Mouse (Mus musculus): Measurements from ENCODE around the gene Ltbr. TPM values are rescaled to one million over a fixed set of nuclear protein-coding genes. Genes with fewer than 3 reads are reported as not detected.
"Not testable (repeated sequence)": the region's sequence is repeated elsewhere in the genome, so short reads cannot be mapped to it uniquely, and the experiment has no call there.

Gene Ltbr
- total and polyA plus RNA-seq, 2 experiments from 2014 or later, result 18.1 to 34.4 TPM

DNA sequence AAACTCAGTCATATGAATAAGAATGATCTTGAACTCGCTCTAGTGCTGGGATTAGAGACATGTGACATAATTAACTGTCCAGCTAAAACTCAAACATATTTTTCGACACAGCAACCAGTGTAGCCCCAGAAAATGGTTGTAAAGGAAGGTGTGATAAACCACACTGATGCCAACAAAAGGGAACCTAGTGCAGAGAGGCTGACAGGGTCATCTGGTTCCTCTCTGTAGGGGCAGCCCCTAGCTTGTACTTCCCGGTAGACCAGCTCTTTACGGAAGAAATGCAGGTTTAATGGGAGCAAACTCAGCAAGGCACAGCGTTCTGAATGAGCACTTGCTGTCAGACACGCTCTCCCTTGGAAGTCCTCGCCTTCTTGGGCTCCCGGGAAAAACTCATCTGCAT is 34.0 kb downstream of the Ltbr start:
- 56% methylated on average over 8 of the region's 8 CpGs for WGBS
- Histone ChIP-seq H3K9me3 (ENCODE audit: low read length) (no peaks in the 10 kb centered on the region), H3K27ac (no peak overlapping the region), H3K4me3 (ENCODE audit: low read length) (no peak overlapping the region), H3K4me1 (ENCODE audit: insufficient read depth, low read length) (no peaks in the 10 kb centered on the region), H3K9ac (replicated peaks; ENCODE audit: low read length) (no peak overlapping the region), H3K27me3 (ENCODE audit: insufficient read depth, low read length) (no peaks in the 10 kb centered on the region), H3K36me3 (ENCODE audit: insufficient read depth, low read length) (no peaks in the 10 kb centered on the region), H3K4me2 (ENCODE audit: low read depth, low read length) (no peak overlapping the region)
- no peak for DNase-seq (ENCODE audit: low spot score)
- ATAC-seq, result no peak
- no peak for TF ChIP-seq CTCF (IDR thresholded peaks at IDR 0.05; ENCODE audit: low read depth)

DNA sequence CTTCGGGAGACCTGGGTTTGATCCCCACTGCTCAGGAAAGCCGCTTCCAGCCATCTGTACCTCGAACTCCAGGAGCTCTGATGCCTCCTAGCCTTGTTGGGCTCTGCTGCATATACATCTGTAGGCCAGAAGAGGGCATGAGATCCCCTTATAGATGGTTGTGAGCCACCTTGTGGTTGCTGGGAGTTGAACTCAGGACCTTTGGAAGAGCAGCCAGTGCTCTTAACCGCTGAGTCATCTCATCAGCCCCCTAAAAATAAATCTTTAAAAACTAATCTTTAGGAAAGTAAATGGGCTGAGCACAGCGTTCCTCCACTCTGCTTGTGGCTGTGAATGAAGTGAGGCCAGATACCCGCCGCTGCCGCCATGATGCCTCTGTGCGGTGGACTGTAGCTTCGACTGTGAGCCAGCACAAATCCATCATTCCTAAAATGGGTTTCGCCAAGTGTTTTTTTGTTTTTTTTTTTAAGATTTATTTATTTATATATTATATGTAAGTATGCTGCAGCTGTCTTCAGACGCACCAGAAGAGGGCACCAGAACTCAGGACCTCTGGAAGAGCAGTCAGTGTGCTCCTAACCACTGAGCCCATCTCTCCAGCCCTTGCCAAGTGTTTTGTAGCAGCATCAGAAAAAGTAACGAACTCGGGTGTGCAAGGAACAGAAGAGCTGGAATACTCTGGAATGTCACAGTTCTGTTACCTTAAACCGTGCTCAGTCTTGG is 38.7 kb downstream of the Ltbr start:
- H3K4me3 ChIP-seq (ENCODE audit: low read length), result no peak overlapping the region
- H3K9me3 ChIP-seq (ENCODE audit: low read length), result no peaks in the 10 kb centered on the region
- H3K4me2 ChIP-seq (ENCODE audit: low read depth, low read length), result no peak overlapping the region
- DNase-seq (ENCODE audit: low spot score), result peak; percentile 74
- 0 out of 2 replicates have a peak, but pooled peaks have one; percentile 38 for ATAC-seq
- peak; percentile 68 for TF ChIP-seq CTCF (IDR thresholded peaks at IDR 0.05; ENCODE audit: low read depth)
- H3K36me3 ChIP-seq (ENCODE audit: insufficient read depth, low read length), result no peaks in the 10 kb centered on the region
- WGBS, result 58% methylated on average over 15 of the region's 15 CpGs
- H3K27ac ChIP-seq, result no peak overlapping the region
- H3K4me1 ChIP-seq (ENCODE audit: insufficient read depth, low read length), result no peaks in the 10 kb centered on the region
- H3K9ac ChIP-seq (replicated peaks; ENCODE audit: low read length), result no peak overlapping the region
- no peaks in the 10 kb centered on the region for H3K27me3 ChIP-seq (ENCODE audit: insufficient read depth, low read length)

GRCm38 (mm10) chr6:125272228-125272785 is 41.4 kb downstream of the Ltbr start:
- no peaks in the 10 kb centered on the region for H3K4me1 ChIP-seq (ENCODE audit: insufficient read depth, low read length)
- no peaks in the 10 kb centered on the region for H3K27me3 ChIP-seq (ENCODE audit: insufficient read depth, low read length)
- no peak overlapping the region for H3K4me3 ChIP-seq (ENCODE audit: low read length)
- no peak for ATAC-seq
- WGBS, result 73% methylated on average over 10 of the region's 10 CpGs
- TF ChIP-seq CTCF (IDR thresholded peaks at IDR 0.05; ENCODE audit: low read depth), result no peak
- no peaks in the 10 kb centered on the region for H3K36me3 ChIP-seq (ENCODE audit: insufficient read depth, low read length)
- H3K4me2 ChIP-seq (ENCODE audit: low read depth, low read length), result no peak overlapping the region
- H3K9ac ChIP-seq (replicated peaks; ENCODE audit: low read length), result no peak overlapping the region
- H3K27ac ChIP-seq, result no peak overlapping the region
- DNase-seq (ENCODE audit: low spot score), result no peak
- no peaks in the 10 kb centered on the region for H3K9me3 ChIP-seq (ENCODE audit: low read length)

- WGBS, result 20% methylated on average over 17 of the region's 17 CpGs
- TF ChIP-seq CTCF (IDR thresholded peaks at IDR 0.05; ENCODE audit: low read depth), result peak; percentile 97
- ATAC-seq, result peak; percentile 91
- DNase-seq (ENCODE audit: low spot score), result peak; percentile 95
- Histone ChIP-seq H3K36me3 (ENCODE audit: insufficient read depth, low read length) (no peaks in the 10 kb centered on the region), H3K9me3 (ENCODE audit: low read length) (no peaks in the 10 kb centered on the region), H3K27me3 (ENCODE audit: insufficient read depth, low read length) (no peaks in the 10 kb centered on the region), H3K4me3 (ENCODE audit: low read length) (no peak overlapping the region), H3K4me1 (ENCODE audit: insufficient read depth, low read length) (no peaks in the 10 kb centered on the region), H3K27ac (no peak overlapping the region), H3K9ac (replicated peaks; ENCODE audit: low read length) (no peak overlapping the region), H3K4me2 (ENCODE audit: low read depth, low read length) (peak overlapping the region; percentile 46)
Observed at GRCm38 (mm10) chr6:125271455-125272227, 42.0 kb downstream of the Ltbr start.

DNA sequence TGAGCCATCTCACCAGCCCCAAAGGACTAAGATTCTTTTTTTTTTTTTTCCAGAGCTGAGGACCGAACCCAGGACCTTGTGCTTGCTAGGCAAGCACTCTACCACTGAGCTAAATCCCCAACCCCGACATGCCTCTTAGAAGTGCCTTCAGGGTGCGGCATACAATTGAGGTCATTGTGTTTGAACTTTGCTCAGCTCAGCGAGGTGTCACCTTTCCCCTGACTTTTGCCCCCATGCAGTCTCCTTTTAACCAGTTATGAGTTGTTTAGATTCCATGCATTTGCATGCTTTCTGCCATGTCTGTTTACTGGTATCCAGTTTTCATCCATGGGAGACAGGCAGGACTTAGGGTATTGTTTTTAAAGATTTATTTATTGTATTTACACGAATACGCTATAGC is 44.9 kb downstream of the Ltbr start:
- no peaks in the 10 kb centered on the region for H3K27me3 ChIP-seq (ENCODE audit: insufficient read depth, low read length)
- H3K36me3 ChIP-seq (ENCODE audit: insufficient read depth, low read length), result no peaks in the 10 kb centered on the region
- H3K9ac ChIP-seq (replicated peaks; ENCODE audit: low read length), result no peak overlapping the region
- no peak for TF ChIP-seq CTCF (IDR thresholded peaks at IDR 0.05; ENCODE audit: low read depth)
- no peak for DNase-seq (ENCODE audit: low spot score)
- H3K4me3 ChIP-seq (ENCODE audit: low read length), result no peak overlapping the region
- no peak for ATAC-seq
- H3K9me3 ChIP-seq (ENCODE audit: low read length), result no peaks in the 10 kb centered on the region
- no peaks in the 10 kb centered on the region for H3K4me1 ChIP-seq (ENCODE audit: insufficient read depth, low read length)
- H3K4me2 ChIP-seq (ENCODE audit: low read depth, low read length), result no peak overlapping the region
- WGBS, result 46% methylated on average over 6 of the region's 6 CpGs
- no peak overlapping the region for H3K27ac ChIP-seq

DNA sequence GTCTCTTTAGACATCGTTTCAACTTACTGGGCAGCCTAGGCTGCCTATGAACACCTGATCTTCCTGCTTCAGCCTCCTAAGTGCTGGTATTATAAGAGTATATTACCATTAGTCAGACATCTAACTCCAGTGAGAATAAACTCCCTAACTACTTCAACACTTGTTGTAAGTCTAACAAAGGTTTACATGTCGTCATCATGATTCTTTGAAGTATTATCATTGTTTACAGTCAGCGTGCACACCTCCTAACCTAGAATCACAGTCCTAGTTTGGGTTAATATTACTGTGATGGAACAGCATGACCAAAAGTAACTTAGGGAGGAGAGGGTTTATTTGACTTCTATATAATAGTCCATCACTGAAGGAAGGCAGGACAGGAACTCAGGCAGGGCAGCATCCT is 46.2 kb downstream of the Ltbr start:
- TF ChIP-seq CTCF (IDR thresholded peaks at IDR 0.05; ENCODE audit: low read depth), result no peak
- H3K27ac ChIP-seq, result no peak overlapping the region
- H3K36me3 ChIP-seq (ENCODE audit: insufficient read depth, low read length), result no peaks in the 10 kb centered on the region
- H3K9ac ChIP-seq (replicated peaks; ENCODE audit: low read length), result no peak overlapping the region
- no peaks in the 10 kb centered on the region for H3K9me3 ChIP-seq (ENCODE audit: low read length)
- no peaks in the 10 kb centered on the region for H3K4me1 ChIP-seq (ENCODE audit: insufficient read depth, low read length)
- no peaks in the 10 kb centered on the region for H3K27me3 ChIP-seq (ENCODE audit: insufficient read depth, low read length)
- WGBS, result 85% methylated on average over 3 of the region's 3 CpGs
- ATAC-seq (no peak), DNase-seq (ENCODE audit: low spot score) (no peak)
- H3K4me3 ChIP-seq (ENCODE audit: low read length), result no peak overlapping the region
- no peak overlapping the region for H3K4me2 ChIP-seq (ENCODE audit: low read depth, low read length)

DNA sequence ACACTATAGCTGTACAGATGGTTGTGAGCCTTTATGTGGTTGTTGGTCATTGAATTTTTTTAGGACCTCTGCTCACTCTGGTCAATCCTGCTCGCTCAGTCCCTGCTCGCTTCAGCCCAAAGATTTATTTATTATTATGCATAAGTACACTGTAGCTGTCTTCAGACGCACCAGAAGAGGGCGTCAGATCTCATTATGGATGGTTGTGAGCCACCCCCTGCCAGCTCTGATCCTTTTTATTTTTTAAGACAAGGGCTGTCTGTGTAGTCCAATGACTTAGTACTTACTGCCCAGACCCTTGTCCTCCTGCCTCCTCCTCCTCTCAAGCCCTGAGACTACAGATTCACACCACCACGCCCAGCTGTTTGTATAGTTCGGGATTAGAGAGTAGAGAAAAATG is 47.1 kb downstream of the Ltbr start:
- DNase-seq (ENCODE audit: low spot score), result not testable (repeated sequence)
- 64% methylated on average over 6 of the region's 6 CpGs for WGBS

More for the DNA sequence above, 47.1 kb downstream of the Ltbr start:
- not testable (repeated sequence) for H3K9me3 ChIP-seq (ENCODE audit: low read length); H3K4me3 ChIP-seq (ENCODE audit: low read length); H3K27me3 ChIP-seq (ENCODE audit: insufficient read depth, low read length); H3K9ac ChIP-seq (replicated peaks; ENCODE audit: low read length); ATAC-seq; H3K36me3 ChIP-seq (ENCODE audit: insufficient read depth, low read length); H3K27ac ChIP-seq; H3K4me1 ChIP-seq (ENCODE audit: insufficient read depth, low read length); H3K4me2 ChIP-seq (ENCODE audit: low read depth, low read length)
